Comparison of ENCODE assay signal across 25 mouse cellular contexts in genomic region chr16:91736046-91736816, GRCm38 (mm10). TPM values are rescaled to one million over a fixed set of nuclear protein-coding genes. Genes with fewer than 3 reads are reported as not detected.
DNase-seq lines count a peak whose midpoint lies in the region; ATAC-seq and TF ChIP-seq lines count a peak whose summit lies in the region.
"Had no signal": no experiment of that assay in that cellular context is flagged by ENCODE, and none has a peak within 500 bp of the region (broad histone marks: within the 10 kb centered on the region; RNA-seq: fewer than 3 reads in every experiment).

No protein-coding gene starts in this region.

- no peak for TF ChIP-seq CTCF in lung, postnatal 0 days (IDR thresholded peaks at IDR 0.05)
- no peak for TF ChIP-seq CTCF in lung, adult 2 months (IDR thresholded peaks at IDR 0.05; ENCODE audit: insufficient read depth, low read length)

- no peak for ATAC-seq in lung, postnatal 0 days
- ATAC-seq: forebrain, embryonic 16.5 days; midbrain, embryonic 16.5 days had no signal

- peaks cover 10% of the 10 kb centered on the region; the same call in 1 of the 2 replicates for H3K4me1 ChIP-seq in lung, postnatal 0 days (ENCODE audit: insufficient read depth, low read depth, low read length)
- peaks cover 13% of the 10 kb centered on the region for H3K4me1 ChIP-seq in lung, adult 2 months (ENCODE audit: control insufficient read depth, insufficient read depth, low read length)

- H3K27ac ChIP-seq in lung, postnatal 0 days (ENCODE audit: low read length): no peak overlapping the region
- H3K27ac ChIP-seq: forebrain, embryonic 10.5 days; hindbrain, embryonic 12.5 days; liver, embryonic 14.5 days; neural tube, embryonic 13.5 days had no signal

- TF ChIP-seq POLR2A in lung, adult 2 months (IDR thresholded peaks at IDR 0.05; ENCODE audit: borderline replicate concordance, extremely low read depth, low read depth, low read length): no peak

- H3K9me3 ChIP-seq in lung, postnatal 0 days (ENCODE audit: low read length): no peaks in the 10 kb centered on the region
- H3K9me3 ChIP-seq: forebrain, embryonic 10.5 days; hindbrain, embryonic 12.5 days; neural tube, embryonic 13.5 days had no signal

- no peak overlapping the region for H3K4me2 ChIP-seq in lung, postnatal 0 days (replicated peaks; ENCODE audit: low read depth, low read length)
- H3K4me2 ChIP-seq: hindbrain, embryonic 12.5 days; neural tube, embryonic 13.5 days had no signal

- peak; percentile 22 for DNase-seq in kidney, adult 11 months
- DNase-seq in kidney, postnatal 14 days: no peak
- DNase-seq in lung, postnatal 0 days (ENCODE audit: low spot score): peak; percentile 17
- no peak for DNase-seq in lung, adult 2 months
- DNase-seq in ZHBTc4 (ENCODE audit: low read depth, low spot score): peak; percentile 64
- peak; percentile 42 for DNase-seq in yolk sac, embryonic 10.5 days (ENCODE audit: low spot score)
- no peak for DNase-seq in lung, postnatal 4 days
- DNase-seq: cerebellum, adult 18-20 months; cerebellum, postnatal 14 days; gastrocnemius, postnatal 14 days; heart, postnatal 10 days; kidney, adult 18-20 months; kidney, postnatal 10 days; lung, postnatal 10 days; retina, postnatal 1 day; right cerebral cortex, postnatal 25 days; spleen, adult 18-20 months; thymus, postnatal 25 days had no signal

- no peaks in the 10 kb centered on the region for H3K36me3 ChIP-seq in lung, postnatal 0 days (ENCODE audit: insufficient read depth, low read length)
- H3K36me3 ChIP-seq: hindbrain, embryonic 12.5 days; neural tube, embryonic 13.5 days had no signal

- H3K4me3 ChIP-seq in lung, postnatal 0 days (ENCODE audit: low read depth, low read length): no peak overlapping the region
- H3K4me3 ChIP-seq in lung, adult 2 months (replicated peaks; ENCODE audit: extremely low read depth, low read depth, low read length): no peak overlapping the region
- H3K4me3 ChIP-seq: forebrain, embryonic 10.5 days; hindbrain, embryonic 12.5 days; myocyte; neural tube, embryonic 13.5 days had no signal

- H3K9ac ChIP-seq in lung, postnatal 0 days (replicated peaks; ENCODE audit: low read depth): no peak overlapping the region
- H3K9ac ChIP-seq: hindbrain, embryonic 12.5 days; liver, embryonic 14.5 days; neural tube, embryonic 13.5 days had no signal

- TF ChIP-seq EP300 in lung, postnatal 0 days (IDR thresholded peaks at IDR 0.05): no peak

- no peaks in the 10 kb centered on the region for H3K27me3 ChIP-seq in lung, postnatal 0 days (replicated peaks; ENCODE audit: insufficient read depth, low read length)
- H3K27me3 ChIP-seq: hindbrain, embryonic 12.5 days; neural tube, embryonic 13.5 days had no signal

- 80% methylated on average over 7 of the region's 7 CpGs for WGBS in lung, postnatal 0 days
- WGBS in lung, adult 2 months: 69% methylated on average over 7 of the region's 7 CpGs

RNA-seq across cellular contexts. Expression of gene Itsn1, which starts 7.2 kb away (rescaled TPM):
- polyA plus RNA-seq in lung, postnatal 0 days (2015; fragmentation: Nextera tagmentation; extraction: Ambion mirVana): 9.7 and 12.1 TPM in 2 replicates
- polyA plus RNA-seq in lung, adult 2 months (2012; rRNA removed): 18.4 and 43.7 TPM in 2 replicates

RNA-seq across cellular contexts. Expression of gene Cryzl1, which starts 7.5 kb away (rescaled TPM):
- 59.3 and 64.8 TPM in 2 replicates for polyA plus RNA-seq in lung, postnatal 0 days (2015; fragmentation: Nextera tagmentation; extraction: Ambion mirVana)
- 22.3 and 29.8 TPM in 2 replicates for polyA plus RNA-seq in lung, adult 2 months (2012; rRNA removed)

RNA-seq across cellular contexts. Expression of gene Donson, which starts 47.7 kb away (rescaled TPM):
- polyA plus RNA-seq in lung, postnatal 0 days (2015; fragmentation: Nextera tagmentation; extraction: Ambion mirVana): 6.0 and 8.0 TPM in 2 replicates
- 5.5 and 6.6 TPM in 2 replicates for polyA plus RNA-seq in lung, adult 2 months (2012; rRNA removed)

Comparison
In these comparisons a context has a peak if more than half of its experiments do, and no peak if none do; other contexts are left out.
1. DNase-seq: peak in kidney, adult 11 months (single experiment), lung, postnatal 0 days (single experiment), ZHBTc4 (single experiment) and yolk sac, embryonic 10.5 days (single experiment); none in kidney, postnatal 14 days (single experiment), lung, adult 2 months (single experiment) and lung, postnatal 4 days (0 of 2).